Mouse (Mus musculus): ENCODE measurements at regions not wholly inside any gene's neighbourhood (a gene's known extent, or its start where the extent isn't known, plus 50 kb on each side); places are given as distances from the start of the nearest gene placed in this dataset.

DNA sequence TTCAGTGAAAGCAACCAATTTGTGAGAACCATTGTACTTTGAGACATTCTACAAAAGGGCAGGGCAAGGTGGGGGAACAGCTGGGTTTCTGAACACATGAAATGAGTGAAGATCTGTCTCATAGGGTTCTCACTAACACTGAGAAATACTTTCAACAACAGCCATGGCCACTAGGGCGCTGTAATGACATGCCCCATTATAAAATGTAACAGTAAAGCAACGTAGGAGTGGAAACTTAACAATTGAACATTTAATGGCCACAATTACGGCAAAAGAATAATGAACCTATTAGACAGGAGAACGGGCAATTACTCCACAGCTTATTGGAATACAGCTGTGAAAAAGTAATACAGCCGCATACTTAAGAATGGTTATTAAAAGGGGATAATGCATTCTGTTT, 158.9 kb upstream of the St6galnac5 start (continued):
- TF ChIP-seq MAFK (IDR thresholded peaks at IDR 0.05; ENCODE audit: insufficient replicate concordance, low read length) = no peak
- TF ChIP-seq CHD2 (IDR thresholded peaks at IDR 0.05; ENCODE audit: low read length) = no peak
- no peak for TF ChIP-seq BHLHE40 (IDR thresholded peaks at IDR 0.05; ENCODE audit: low read depth, low read length)

DNA sequence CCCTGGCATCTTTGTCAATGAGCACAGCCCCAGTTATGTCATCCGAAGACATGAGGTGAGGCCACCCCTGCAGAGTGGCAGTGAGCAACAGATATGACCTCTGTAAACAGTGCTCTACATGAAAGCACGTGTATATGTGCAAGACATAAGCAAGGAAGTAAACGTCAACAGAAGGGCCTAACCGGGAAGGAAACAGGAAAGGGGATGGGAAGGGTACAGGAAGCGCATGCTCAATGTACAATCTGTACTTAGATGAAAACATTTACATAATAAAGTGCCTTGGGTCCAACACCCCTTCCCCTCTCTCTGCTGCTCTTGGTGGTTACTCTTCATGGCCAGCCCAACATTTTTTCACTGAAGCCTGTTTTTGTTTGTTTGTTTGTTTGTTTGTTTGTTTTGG, 143.3 kb upstream of the St6galnac5 start:
- Histone ChIP-seq H3K9ac (ENCODE audit: insufficient read depth, low read depth) (no peak overlapping the region), H3K36me3 (replicated peaks in 1 of 2; ENCODE audit: control insufficient read depth in 1 of 2, insufficient read depth in 1 of 2, low read length in 1 of 2) (no peaks in the 10 kb centered on the region), H3K27ac (ENCODE audit: insufficient read depth, low read depth) (no peak overlapping the region), H3K4me1 (ENCODE audit: control insufficient read depth in 1 of 2, insufficient read depth in 2 of 2) (peaks cover 0 to 22% of the 10 kb centered on the region in 2 experiments; a peak in 2 of 4 replicates), H3K4me2 (ENCODE audit: insufficient read depth, low read depth, poor library complexity, severe bottlenecking) (no peak overlapping the region), H3K79me2 (replicated peaks; ENCODE audit: control insufficient read depth, extremely low read depth, insufficient read depth, poor library complexity, severe bottlenecking) (no peaks in the 10 kb centered on the region), H3K27me3 (replicated peaks) (no peaks in the 10 kb centered on the region), H3K9me3 (replicated peaks; ENCODE audit: low read length) (no peaks in the 10 kb centered on the region), H3K4me3 (replicated peaks in 1 of 3; ENCODE audit: low read depth in 2 of 3, low read length in 2 of 3, poor library complexity in 1 of 3) (no peak overlapping the region)
- no peak for TF ChIP-seq KAT2A (IDR thresholded peaks at IDR 0.05; ENCODE audit: insufficient replicate concordance, low read length)
- no peak for TF ChIP-seq EP300 (IDR thresholded peaks at IDR 0.05; ENCODE audit: low read length)
- no peak for TF ChIP-seq ZKSCAN1 (IDR thresholded peaks at IDR 0.05; ENCODE audit: borderline replicate concordance, low read depth, low read length)
- no peak for TF ChIP-seq ETS1 (conservative IDR thresholded peaks at IDR 0.05; ENCODE audit: low read depth, low read length)
- no peak for TF ChIP-seq ELF1 (IDR thresholded peaks at IDR 0.05; ENCODE audit: low read depth, low read length)
- TF ChIP-seq MAZ (IDR thresholded peaks at IDR 0.05; ENCODE audit: low read depth, low read length) = no peak
- TF ChIP-seq NRF1 (IDR thresholded peaks at IDR 0.05; ENCODE audit: low read depth, low read length) = no peak
- TF ChIP-seq BHLHE40 (IDR thresholded peaks at IDR 0.05; ENCODE audit: low read depth, low read length) = no peak
- in situ Hi-C loops (cut with MboI; ENCODE audit: low pct_ligation_motif_present, low pct_unique_long_range_greater_than_20kb, low sequenced_read_pairs) (no loop called here), dilution Hi-C loops (cut with MboI; ENCODE audit: extremely low pct_ligation_motif_present, extremely low pct_unique_long_range_greater_than_20kb, low sequenced_read_pairs) (no loop called here)
- DNase-seq (ENCODE audit: extremely low read depth) = no peak

DNA sequence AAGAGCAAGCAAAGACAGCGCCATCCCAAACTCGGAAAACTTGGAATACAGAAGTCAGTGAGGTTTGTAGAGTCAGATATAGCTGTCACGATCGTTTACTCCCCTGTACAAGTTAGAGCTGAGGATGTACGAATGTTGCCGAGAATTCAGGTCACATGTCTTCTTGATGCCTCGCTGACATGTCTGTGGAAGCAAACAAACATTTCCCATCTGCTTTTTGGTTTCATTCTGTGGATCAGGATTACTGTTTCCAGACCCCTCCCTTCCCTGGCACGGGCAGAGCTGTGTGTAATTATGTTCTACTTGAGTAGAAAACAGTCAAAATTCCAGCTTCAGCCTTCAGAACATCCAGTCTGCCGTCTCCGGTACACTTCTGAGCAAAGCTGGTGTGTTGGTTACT, 139.9 kb upstream of the St6galnac5 start:
- no peak overlapping the region for H3K27ac ChIP-seq (ENCODE audit: insufficient read depth, low read depth)
- in situ Hi-C loops (cut with MboI; ENCODE audit: low pct_ligation_motif_present, low pct_unique_long_range_greater_than_20kb, low sequenced_read_pairs) (no loop called here), dilution Hi-C loops (cut with MboI; ENCODE audit: extremely low pct_ligation_motif_present, extremely low pct_unique_long_range_greater_than_20kb, low sequenced_read_pairs) (no loop called here)
- H3K4me3 ChIP-seq (replicated peaks in 1 of 3; ENCODE audit: low read depth in 2 of 3, low read length in 2 of 3, poor library complexity in 1 of 3) = no peak overlapping the region
- no peak overlapping the region for H3K4me2 ChIP-seq (ENCODE audit: insufficient read depth, low read depth, poor library complexity, severe bottlenecking)
- H3K79me2 ChIP-seq (replicated peaks; ENCODE audit: control insufficient read depth, extremely low read depth, insufficient read depth, poor library complexity, severe bottlenecking) = no peaks in the 10 kb centered on the region
- TF ChIP-seq ZC3H11A (IDR thresholded peaks at IDR 0.05; ENCODE audit: low read depth, low read length) = no peak
- no peaks in the 10 kb centered on the region for H3K9me3 ChIP-seq (replicated peaks; ENCODE audit: low read length)
- H3K27me3 ChIP-seq (replicated peaks) = no peaks in the 10 kb centered on the region
- H3K36me3 ChIP-seq (replicated peaks in 1 of 2; ENCODE audit: control insufficient read depth in 1 of 2, insufficient read depth in 1 of 2, low read length in 1 of 2) = no peaks in the 10 kb centered on the region
- peaks cover 0 to 14% of the 10 kb centered on the region in 2 experiments; a peak in 2 of 4 replicates for H3K4me1 ChIP-seq (ENCODE audit: control insufficient read depth in 1 of 2, insufficient read depth in 2 of 2)
- DNase-seq (ENCODE audit: extremely low read depth) = no peak
- H3K9ac ChIP-seq (ENCODE audit: insufficient read depth, low read depth) = no peak overlapping the region

GRCm38 (mm10) chr3:153119142-153119541, 137.1 kb upstream of the St6galnac5 start:
- Histone ChIP-seq H3K79me2 (replicated peaks; ENCODE audit: control insufficient read depth, extremely low read depth, insufficient read depth, poor library complexity, severe bottlenecking) (no peaks in the 10 kb centered on the region), H3K4me2 (ENCODE audit: insufficient read depth, low read depth, poor library complexity, severe bottlenecking) (no peak overlapping the region), H3K4me3 (replicated peaks in 1 of 3; ENCODE audit: low read depth in 2 of 3, low read length in 2 of 3, poor library complexity in 1 of 3) (no peak overlapping the region), H3K9me3 (replicated peaks; ENCODE audit: low read length) (no peaks in the 10 kb centered on the region), H3K27me3 (replicated peaks) (no peaks in the 10 kb centered on the region), H3K4me1 (ENCODE audit: control insufficient read depth in 1 of 2, insufficient read depth in 2 of 2) (no peaks in the 10 kb centered on the region), H3K9ac (ENCODE audit: insufficient read depth, low read depth) (no peak overlapping the region), H3K27ac (ENCODE audit: insufficient read depth, low read depth) (no peak overlapping the region), H3K36me3 (replicated peaks in 1 of 2; ENCODE audit: control insufficient read depth in 1 of 2, insufficient read depth in 1 of 2, low read length in 1 of 2) (no peaks in the 10 kb centered on the region)
- dilution Hi-C loops (cut with MboI; ENCODE audit: extremely low pct_ligation_motif_present, extremely low pct_unique_long_range_greater_than_20kb, low sequenced_read_pairs) = no loop called here
- no peak for DNase-seq (ENCODE audit: extremely low read depth)
- in situ Hi-C loops (cut with MboI; ENCODE audit: low pct_ligation_motif_present, low pct_unique_long_range_greater_than_20kb, low sequenced_read_pairs) = no loop called here
- TF ChIP-seq BHLHE40 (IDR thresholded peaks at IDR 0.05; ENCODE audit: low read depth, low read length) (no peak), RAD21 (IDR thresholded peaks at IDR 0.05; ENCODE audit: low read depth, low read length) (no peak), CHD1 (IDR thresholded peaks at IDR 0.05; ENCODE audit: low read depth, low read length) (no peak), UBTF (IDR thresholded peaks at IDR 0.05; ENCODE audit: low read depth, low read length) (no peak), MAFK (IDR thresholded peaks at IDR 0.05; ENCODE audit: insufficient replicate concordance, low read length) (no peak), PAX5 (IDR thresholded peaks at IDR 0.05; ENCODE audit: low read length) (no peak), MEF2A (IDR thresholded peaks at IDR 0.05; ENCODE audit: borderline replicate concordance, low read depth, low read length) (no peak), ETS1 (conservative IDR thresholded peaks at IDR 0.05; ENCODE audit: low read depth, low read length) (no peak), GABPA (IDR thresholded peaks at IDR 0.05; ENCODE audit: insufficient replicate concordance, low read depth, low read length) (no peak), POLR2A (IDR thresholded peaks at IDR 0.05; ENCODE audit: low read depth, low read length) (no peak), ZC3H11A (IDR thresholded peaks at IDR 0.05; ENCODE audit: low read depth, low read length) (no peak), POLR2AphosphoS2 (IDR thresholded peaks at IDR 0.05; ENCODE audit: low read depth, low read length) (no peak)

Measured in CH12.LX (cell line).